Mouse (Mus musculus): Measurements from ENCODE around the gene Kidins220.

Gene Kidins220

DNA sequence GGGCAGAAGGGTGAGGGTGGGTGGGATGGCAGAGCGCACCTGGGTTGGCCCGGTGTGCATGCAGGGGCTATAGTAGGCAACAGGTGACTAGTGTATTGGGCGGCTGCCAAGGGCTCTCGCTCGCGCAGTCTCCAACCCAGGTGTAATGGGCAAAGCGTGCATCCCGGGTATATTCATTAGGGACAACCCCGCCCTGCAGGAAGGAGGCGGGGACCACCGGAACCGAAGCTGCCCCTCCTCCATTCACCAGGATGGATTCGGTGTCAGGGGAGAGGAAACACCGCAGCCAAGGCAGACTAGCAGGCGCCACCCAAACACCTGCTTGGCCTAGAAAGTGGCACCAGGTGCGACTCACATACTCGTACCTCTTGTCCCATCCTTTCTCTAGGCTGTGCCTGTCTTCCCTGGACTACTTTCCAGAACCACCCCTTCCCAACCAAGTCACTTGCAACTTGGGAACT lies 118.1 kb downstream of the Kidins220 start:
- no peak for DNase-seq (ENCODE audit: low read depth)

DNA sequence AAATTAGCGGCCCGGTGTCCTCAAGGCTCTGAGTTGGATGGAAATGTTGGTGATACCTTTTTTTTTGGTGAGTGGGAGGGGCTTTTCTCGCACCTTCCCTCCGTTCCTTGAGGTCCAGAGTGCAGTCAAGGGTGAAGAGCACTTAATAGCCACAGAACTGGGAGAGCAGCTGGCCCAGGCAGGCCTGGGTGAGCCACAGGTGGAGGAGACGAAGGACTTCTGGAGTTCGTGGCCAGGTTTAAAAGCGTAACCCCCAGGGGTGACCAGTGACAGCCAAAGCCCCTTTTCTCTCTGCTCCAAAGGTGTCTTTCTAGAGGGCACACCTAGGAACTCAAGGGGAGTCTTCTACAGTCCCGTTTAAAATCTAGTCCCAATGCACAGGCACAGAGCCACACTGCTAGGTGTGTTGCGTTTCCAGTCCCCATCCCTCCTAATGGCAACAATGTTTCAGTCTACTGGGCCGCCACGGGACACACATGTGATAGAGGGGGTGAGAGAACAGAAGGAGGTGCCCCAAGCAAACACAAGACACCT lies 118.6 kb downstream of the Kidins220 start:
- DNase-seq (ENCODE audit: low read depth), result no peak

GRCm38 (mm10) chr12:25094621-25095521 lies 120.1 kb downstream of the Kidins220 start:
- no peak for DNase-seq (ENCODE audit: low read depth)

- no peak for DNase-seq (ENCODE audit: low read depth)
Measured at GRCm38 (mm10) chr12:25095538-25095937, 120.8 kb downstream of the Kidins220 start.

- DNase-seq (ENCODE audit: low read depth), result peak; percentile 76
Measured at GRCm38 (mm10) chr12:25095974-25096639, 121.4 kb downstream of the Kidins220 start.

- no peak for DNase-seq (ENCODE audit: low read depth)
Measured at GRCm38 (mm10) chr12:25096640-25097051, 121.9 kb downstream of the Kidins220 start.

DNA sequence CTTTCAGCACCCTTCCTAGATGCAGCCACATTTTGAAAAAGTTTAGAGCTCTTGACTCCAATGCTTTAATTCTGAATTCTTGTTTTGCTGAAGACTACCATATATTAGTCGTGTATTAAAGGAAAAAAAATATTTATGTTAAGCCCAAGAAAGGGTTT lies 122.2 kb downstream of the Kidins220 start, which contains the start of gene Id2:
Gene Id2, minus strand, starts transcription at position 89 of the 158 bp plus-strand sequence.
- no peak for DNase-seq (ENCODE audit: low read depth)

- DNase-seq (ENCODE audit: low read depth), result no peak
Measured at GRCm38 (mm10) chr12:25097210-25098160, 122.8 kb downstream of the Kidins220 start.

GRCm38 (mm10) chr12:25098161-25098550 lies 123.4 kb downstream of the Kidins220 start:
- DNase-seq (ENCODE audit: low read depth), result no peak

GRCm38 (mm10) chr12:25098561-25099312 lies 124.0 kb downstream of the Kidins220 start:
- peak; percentile 36 for DNase-seq (ENCODE audit: low read depth)

- DNase-seq (ENCODE audit: low read depth), result no peak
Measured at GRCm38 (mm10) chr12:25099313-25099562, 124.5 kb downstream of the Kidins220 start.

GRCm38 (mm10) chr12:25099563-25100408 lies 125.1 kb downstream of the Kidins220 start:
- DNase-seq (ENCODE audit: low read depth), result no peak

DNA sequence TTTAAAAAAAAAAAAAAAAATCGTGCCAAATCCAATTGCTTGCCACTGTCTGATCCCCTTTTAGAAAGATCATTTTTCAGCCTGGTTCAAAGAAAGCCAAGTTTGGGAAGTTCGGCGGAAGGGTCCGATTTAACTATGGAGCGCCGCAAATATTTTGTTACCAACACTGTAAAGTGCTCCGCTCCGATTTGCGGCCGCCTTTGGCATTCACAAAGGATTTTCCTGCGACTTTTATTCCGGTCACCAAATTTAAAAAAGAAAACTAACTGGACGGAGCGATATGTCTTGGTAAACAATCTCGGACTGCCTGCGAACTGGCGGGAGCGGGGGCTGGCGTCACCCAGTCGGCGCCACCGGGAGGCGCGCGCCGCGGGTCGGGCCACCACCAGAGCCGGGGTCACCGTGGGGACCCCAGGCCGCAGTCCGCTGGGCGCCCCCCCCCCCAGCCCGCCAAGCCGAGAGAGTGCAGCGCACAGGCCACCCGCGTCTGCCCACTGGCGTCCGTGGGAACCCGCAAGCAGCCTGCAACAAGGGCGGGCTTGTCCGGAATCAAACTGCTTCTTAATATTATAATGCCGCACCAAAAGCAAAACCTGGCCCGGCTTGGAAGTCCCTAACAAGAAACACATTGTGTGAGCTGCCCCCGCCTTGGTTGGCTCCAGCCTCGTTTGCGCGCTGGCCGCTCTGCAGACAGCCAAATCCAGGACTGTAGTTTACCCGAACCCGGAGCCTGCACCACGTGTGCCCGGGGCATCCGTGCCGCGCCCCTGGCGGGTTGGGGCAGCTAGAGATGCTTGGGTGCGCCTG lies 125.9 kb downstream of the Kidins220 start:
- no peak for DNase-seq (ENCODE audit: low read depth)

- no peak for DNase-seq (ENCODE audit: low read depth)
Measured at GRCm38 (mm10) chr12:25101389-25101788, 126.7 kb downstream of the Kidins220 start.

GRCm38 (mm10) chr12:25103911-25104310 lies 129.2 kb downstream of the Kidins220 start:
- DNase-seq (ENCODE audit: low read depth), result no peak

DNA sequence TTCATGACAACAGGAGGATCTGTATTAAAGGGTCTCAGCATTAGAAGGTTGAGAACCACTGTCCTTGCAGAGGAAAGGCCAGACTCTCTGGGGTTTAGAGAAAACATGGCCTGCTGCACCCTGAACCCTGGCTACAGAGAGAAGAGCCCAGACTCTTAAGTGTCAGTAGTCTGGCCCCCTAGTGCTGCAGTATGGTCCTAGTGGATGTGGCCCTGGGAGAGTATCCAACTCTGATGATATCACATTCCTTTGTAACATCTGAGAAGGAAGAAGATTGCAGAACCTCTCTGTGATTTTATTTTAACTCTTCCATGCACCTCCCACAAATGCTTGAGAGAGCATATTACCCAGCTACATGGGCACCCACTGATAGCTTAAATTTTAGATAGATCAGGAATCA lies 129.8 kb downstream of the Kidins220 start:
- no peak for DNase-seq (ENCODE audit: low read depth)

DNA sequence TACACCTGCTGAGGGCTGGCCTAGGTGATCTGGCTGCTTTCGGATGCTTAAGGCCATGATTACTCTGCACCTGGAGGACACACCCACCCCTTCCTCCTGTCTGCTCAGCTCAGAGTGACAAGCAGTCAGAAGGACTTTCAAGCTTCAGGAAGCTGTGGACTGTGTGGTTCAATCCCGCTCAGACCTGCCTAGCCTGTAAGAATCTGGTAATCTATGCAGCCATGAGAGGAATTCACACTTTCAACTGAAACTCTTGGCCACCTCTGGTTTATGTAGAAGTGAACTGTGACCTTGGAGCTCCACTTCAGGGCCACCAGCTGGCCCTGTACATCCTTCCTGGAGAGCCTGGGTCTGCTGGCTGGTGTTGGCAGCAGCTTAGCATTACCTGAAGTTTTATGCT lies 134.1 kb downstream of the Kidins220 start:
- no peak for DNase-seq (ENCODE audit: low read depth)

- no peak for DNase-seq (ENCODE audit: low read depth)
Measured at GRCm38 (mm10) chr12:25109971-25110681, 135.4 kb downstream of the Kidins220 start.

GRCm38 (mm10) chr12:25110682-25111078 lies 136.0 kb downstream of the Kidins220 start:
- no peak for DNase-seq (ENCODE audit: low read depth)
